Mouse (Mus musculus): Measurements from ENCODE around the gene Sugp1.
"Not testable (repeated sequence)": the region's sequence is repeated elsewhere in the genome, so short reads cannot be mapped to it uniquely, and the experiment has no call there.

The Sugp1 gene

DNA sequence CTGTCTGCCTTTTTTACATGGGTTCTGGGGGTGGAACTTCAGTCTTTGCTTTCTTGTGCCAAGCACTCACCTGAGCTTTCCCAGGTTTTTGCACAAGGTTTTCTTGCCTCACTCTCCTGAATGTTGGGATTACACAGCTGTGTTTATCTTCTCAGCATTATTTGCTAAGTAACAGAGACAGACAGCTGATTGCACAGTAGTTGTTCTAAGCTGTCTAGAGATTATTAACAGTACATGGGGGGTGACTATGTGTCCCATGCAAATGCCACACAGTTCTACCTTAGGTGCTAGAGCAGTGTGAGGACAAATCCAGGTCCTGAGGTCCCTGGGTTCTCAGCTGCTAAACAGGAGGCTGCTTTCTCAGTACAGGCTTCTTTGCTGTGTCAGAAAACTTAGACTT is 7.0 kb downstream of the Sugp1 start:
- DNase-seq = no peak

GRCm38 (mm10) chr8:70050434-70050833 is 7.8 kb downstream of the Sugp1 start:
- not testable (repeated sequence) for DNase-seq

DNA sequence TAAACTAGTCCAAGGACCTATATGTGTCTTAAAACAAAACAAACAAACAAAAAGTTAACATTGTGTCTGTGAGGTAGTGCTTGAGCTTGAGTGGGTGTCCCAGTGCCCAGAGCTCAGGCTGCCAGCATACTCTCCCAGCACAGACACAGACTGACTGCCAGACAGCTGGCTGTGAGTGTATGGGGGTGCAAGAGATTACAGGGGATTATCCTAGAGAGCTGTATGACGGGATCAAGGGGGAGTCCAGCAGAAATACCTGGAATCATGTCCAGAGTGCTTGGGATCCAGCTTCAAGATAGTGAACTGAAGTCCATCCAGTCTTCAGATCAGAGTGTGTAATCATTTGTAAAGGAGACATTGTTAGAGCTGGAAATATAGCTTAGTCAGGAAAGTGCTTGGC is 15.1 kb downstream of the Sugp1 start:
- no peak for DNase-seq

- no peak for DNase-seq
Observed at GRCm38 (mm10) chr8:70071836-70072440, 29.3 kb downstream of the Sugp1 start.

DNA sequence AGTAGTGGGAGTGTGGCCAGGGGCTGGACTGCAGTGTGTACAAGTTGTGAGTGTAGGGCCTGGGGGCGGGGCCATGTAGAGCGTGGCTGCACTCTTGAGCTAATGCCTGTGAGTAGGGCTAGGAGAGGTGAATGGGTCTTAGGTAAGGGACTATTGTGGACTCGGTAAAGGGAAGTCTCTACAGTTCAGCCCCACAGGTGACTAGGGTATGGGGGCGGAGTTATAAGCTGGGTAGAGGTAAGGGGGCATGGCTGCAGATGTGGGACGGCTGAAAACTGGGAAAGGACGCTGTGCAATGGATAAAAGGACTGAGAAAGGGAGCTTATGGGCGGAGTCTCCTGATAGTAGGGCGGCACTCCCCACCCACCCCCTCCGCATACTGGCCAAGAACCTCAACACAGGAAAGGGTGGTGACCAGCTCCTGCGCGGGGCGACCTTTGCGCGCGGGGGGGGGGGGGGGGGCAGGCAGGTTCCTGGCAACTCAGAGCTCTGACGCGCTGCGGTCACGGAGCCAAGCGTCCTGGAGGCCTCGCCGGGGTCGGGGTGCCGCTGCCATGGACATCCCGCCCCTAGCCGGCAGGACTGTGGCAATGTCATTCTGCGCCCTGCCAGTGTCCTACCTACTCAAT is 29.9 kb downstream of the Sugp1 start, which contains the start of gene Tm6sf2:
Gene Tm6sf2, plus strand, starts transcription at position 484 of the 629 bp plus-strand sequence.
- DNase-seq = no peak

- DNase-seq = no peak
Observed at GRCm38 (mm10) chr8:70073120-70073519, 30.5 kb downstream of the Sugp1 start.

GRCm38 (mm10) chr8:70073682-70074081 is 31.1 kb downstream of the Sugp1 start:
- no peak for DNase-seq

- DNase-seq = peak; percentile 52
Observed at GRCm38 (mm10) chr8:70081976-70082375, 39.4 kb downstream of the Sugp1 start.

DNA sequence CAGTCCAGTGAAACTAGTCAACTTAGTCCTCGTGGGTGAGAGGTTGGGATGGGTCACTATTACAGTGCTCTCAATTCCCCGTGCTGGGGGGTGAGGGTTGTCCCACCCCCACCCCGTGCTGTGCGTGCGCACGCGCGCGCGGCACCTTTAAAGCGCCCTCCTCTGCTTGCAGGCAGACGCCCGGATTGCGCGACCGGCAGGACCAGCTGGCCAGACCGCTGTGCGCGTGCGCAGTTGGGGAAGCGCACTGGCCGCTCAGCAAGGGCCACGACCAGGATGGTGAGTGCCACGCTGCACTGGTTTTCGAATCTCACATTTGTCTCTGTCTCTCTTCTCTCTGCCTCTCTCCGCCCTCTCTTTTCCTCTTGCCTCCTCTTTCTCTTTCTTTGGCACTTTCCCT is 40.7 kb downstream of the Sugp1 start, which contains the start of gene Hapln4:
Gene Hapln4, plus strand, starts transcription at position 173 of the 400 bp plus-strand sequence.
- DNase-seq = peak; percentile 92

DNA sequence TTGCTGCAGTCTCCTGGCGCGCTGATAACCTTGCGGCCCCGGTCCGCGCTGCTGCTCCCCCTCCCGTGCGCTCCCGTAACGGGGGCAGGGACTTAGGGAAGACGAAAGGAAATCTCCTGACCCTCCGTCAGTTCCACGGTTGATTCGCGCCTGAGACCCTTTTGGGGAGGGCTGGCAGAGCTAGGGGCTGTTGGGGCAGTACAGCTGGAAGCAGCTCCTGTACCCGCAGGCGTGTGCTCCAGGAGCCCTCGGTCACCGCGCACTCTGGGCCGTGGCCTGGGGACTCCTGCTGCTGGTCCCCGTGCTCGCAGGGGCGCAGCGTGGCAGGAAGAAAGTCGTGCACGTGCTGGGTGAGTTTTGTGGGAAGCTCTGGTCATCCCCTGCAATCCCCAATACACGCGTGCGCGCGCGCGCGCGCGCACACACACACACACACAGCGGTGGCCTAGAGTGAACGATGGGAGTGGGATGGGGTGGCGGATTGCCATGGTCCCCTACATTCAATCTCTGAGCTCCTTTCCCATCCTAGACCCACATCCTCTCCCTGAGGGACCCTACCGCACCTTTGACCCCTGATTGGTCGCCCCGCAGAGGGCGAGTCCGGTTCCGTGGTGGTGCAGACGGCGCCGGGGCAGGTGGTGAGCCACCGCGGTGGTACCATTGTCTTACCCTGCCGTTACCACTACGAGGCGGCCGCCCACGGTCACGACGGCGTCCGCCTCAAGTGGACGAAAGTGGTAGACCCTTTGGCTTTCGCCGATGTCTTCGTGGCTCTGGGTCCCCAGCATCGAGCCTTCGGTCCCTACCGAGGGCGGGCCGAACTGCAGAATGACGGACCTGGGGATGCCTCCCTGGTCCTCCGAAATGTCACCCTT is 41.8 kb downstream of the Sugp1 start:
- peak; percentile 64 for DNase-seq

- DNase-seq = no peak
Observed at GRCm38 (mm10) chr8:70086151-70086550, 43.5 kb downstream of the Sugp1 start.

- no peak for DNase-seq
Observed at GRCm38 (mm10) chr8:70087237-70087636, 44.6 kb downstream of the Sugp1 start.

DNA sequence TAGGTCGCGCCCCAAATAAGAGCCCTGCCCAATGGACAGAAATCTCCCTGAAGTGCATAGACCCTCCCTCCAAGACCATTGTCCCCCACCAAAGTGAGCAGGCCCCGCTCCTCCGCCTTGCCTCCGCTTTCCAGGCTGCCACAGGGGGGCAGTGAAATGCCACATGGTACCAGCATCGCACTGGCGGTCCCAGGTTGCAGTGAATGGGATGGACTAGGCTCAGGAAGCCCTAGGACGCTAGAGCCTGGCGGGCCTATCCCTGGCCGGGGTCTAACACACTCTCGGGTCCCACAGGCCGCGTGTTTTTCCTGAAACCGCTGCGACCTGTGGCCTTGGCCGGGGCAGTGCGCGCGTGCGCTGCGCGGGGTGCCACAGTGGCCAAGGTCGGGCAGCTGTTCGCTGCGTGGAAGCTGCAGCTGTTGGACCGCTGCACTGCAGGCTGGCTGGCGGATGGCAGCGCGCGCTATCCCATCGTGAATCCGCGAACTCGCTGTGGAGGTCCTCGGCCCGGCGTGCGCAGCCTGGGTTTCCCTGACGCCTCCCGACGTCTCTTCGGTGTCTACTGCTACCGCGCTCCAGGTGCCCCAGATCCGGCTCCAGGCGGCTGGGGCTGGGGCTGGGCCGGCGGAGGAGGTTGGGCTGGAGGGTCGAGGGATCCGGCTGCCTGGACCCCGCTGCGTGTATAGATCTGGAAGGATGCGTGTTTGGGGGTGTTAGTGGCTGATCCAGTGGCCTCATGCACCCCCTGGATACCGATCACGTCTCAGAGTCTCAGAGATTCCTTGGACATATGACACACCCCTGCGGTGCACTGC is 45.4 kb downstream of the Sugp1 start:
- DNase-seq = peak; percentile 42

DNA sequence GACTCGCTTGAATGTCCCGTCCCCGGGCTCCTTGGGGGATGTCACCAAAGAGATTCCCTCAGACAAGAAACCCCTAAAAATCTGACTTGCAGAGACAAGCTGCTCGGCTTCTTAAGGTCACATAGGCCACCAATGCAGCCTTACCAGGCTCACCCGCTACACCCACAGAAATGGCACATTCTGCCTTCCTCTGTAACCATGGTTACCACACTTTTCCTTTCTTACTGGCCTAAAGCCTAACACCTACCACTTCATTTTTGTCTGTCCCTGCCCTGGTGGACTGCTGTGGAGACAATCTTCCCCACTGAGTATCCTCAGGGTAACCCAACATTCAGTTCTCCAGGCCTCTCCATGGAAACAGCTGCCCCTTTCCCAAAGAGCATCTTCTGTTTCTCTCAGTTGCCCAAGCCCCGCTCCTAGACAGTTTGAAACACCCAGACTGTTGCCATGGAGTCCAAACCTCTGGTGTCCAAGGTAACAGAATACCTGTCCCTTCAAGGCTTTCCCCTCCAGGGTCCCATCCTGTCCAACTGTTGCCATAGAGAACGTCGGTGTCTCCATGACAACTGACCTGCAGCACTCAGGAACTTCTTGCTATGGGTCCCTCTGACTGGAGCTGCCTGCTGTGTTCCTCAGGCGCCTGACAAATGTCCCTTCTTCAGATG is 46.8 kb downstream of the Sugp1 start:
- DNase-seq = no peak

- DNase-seq = no peak
Observed at GRCm38 (mm10) chr8:70092786-70093185, 50.2 kb downstream of the Sugp1 start.

- DNase-seq = no peak
Observed at GRCm38 (mm10) chr8:70099276-70099675, 56.7 kb downstream of the Sugp1 start.

GRCm38 (mm10) chr8:70100241-70100640 is 57.6 kb downstream of the Sugp1 start:
- DNase-seq = no peak

- no peak for DNase-seq
Observed at GRCm38 (mm10) chr8:70104506-70104905, 61.9 kb downstream of the Sugp1 start.

DNA sequence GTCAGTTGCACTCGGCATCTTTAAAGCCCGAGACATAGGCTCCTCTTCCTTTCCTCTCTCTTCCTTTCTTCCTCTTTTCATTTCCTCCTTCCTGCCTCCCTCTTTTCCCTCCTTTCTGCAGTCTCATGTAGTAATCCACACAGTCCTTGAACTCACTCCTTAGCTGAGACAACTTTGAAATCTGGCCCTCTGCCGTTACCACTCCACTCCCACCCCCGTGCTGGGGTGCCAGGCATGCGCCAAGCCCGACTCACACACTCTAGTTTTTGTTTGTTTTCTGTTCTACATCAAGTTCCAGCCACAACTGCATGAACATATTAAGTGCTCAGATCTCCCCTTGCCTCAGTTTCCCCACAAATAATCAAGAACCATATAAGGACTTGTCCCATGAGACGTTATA is 62.3 kb downstream of the Sugp1 start:
- DNase-seq = no peak

DNA sequence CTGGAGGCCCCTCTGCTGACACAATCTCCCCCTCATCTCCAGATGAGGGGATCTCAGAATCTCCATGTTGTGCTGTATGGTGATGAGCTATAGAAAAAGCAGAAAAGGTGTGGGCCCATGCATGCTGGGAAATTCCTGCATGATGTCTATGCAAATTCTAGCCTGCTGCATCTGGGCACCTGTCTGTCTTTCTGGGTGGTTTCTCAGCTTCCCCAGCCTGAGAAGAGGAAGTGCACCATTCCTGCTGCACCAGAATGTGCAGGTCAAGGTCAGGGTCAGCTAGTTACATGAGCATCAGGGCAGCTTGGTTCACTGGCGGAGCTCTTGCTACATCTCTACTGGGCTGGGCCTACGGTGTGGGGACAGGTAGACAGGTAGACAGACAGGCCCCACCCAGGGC is 67.8 kb downstream of the Sugp1 start:
- no peak for DNase-seq

DNA sequence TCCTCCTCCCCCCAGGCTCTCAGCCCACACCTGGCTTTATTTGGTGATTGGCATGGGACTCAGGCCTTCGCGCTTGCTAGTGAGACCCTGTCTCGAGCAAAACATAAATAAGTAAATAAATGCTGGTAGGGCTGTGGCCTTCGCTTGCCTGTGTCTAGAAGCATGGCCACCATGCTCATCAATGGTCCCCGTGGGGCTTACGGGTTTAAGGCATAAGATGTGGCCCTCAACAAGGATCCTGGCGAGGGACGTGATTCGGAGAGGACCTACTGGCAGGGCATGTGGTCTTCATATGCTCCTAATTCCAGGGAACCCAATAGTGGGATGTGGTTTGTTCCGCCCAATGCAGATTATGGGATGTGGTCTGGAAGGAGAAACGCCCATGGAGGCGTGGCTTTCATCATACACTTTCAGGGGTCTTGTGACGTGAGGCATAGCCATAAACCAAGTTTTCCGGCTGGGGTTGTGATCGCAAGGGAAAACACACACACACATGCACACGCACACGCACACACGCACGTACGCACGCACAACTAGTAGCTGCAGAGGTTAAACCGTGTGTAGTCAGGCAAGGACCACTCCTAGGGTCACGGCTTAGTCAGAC is 68.7 kb downstream of the Sugp1 start:
- DNase-seq = no peak

Data from cerebellum, adult 11-12 months (tissue).